Mouse (Mus musculus): ENCODE results near the gene Fam53b. TPM values are rescaled to one million over a fixed set of nuclear protein-coding genes. Genes with fewer than 3 reads are reported as not detected.

The Fam53b gene
- polyA plus RNA-seq, 1 experiment from 2014 or later, result 11.9 TPM

- Histone ChIP-seq H3K36me3 (ENCODE audit: control insufficient read depth, insufficient read depth, low read length) (no peaks in the 10 kb centered on the region), H3K4me3 (ENCODE audit: low read depth, low read length) (no peak overlapping the region), H3K9ac (ENCODE audit: low read depth, low read length) (no peak overlapping the region), H3K4me2 (no peak overlapping the region), H3K4me1 (ENCODE audit: control insufficient read depth, insufficient read depth, low read length) (peaks cover 33% of the 10 kb centered on the region), H3K27me3 (ENCODE audit: control insufficient read depth, insufficient read depth, low read length) (no peaks in the 10 kb centered on the region), H3K27ac (ENCODE audit: low read depth, low read length) (no peak overlapping the region), H3K9me3 (replicated peaks; ENCODE audit: control insufficient read depth, low read length) (no peaks in the 10 kb centered on the region)
- 78% methylated on average over 13 of the region's 13 CpGs for WGBS (ENCODE audit: insufficient replicate concordance)
- no peak for ATAC-seq (replicated peaks; ENCODE audit: insufficient number of reproducible peaks, low FRiP score, low TSS enrichment)
These were observed 87.4 kb downstream of the Fam53b start for GRCm38 (mm10) chr7:132726106-132726861.

DNA sequence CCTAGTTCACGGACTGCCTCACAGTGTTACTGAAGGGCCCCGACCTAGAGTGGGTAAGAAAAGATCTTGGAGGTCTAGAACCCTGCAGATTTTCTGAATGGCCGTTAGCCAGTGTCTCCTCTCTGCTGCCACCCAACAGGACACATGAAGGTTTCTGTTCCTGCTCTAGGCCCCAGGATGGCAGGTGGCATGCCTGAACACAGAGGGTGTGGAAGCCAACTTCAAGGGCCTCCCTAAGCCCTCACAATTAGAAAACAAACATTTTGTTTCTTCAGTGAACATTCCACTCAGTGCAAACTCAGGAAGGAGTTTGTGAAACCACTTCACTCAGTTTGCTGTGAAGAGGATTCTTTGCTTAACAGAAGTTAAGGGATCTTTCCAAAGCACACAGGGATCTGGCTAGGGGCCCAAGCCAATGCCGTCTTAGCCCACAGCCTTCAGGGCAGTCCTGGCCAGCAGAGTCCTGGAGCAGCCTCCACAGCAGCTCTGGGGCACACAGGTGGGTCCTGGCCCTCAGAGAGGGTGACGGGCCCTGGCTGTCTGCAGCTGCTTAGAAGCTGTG lies 89.1 kb downstream of the Fam53b start:
- Histone ChIP-seq H3K27ac (ENCODE audit: low read depth, low read length) (no peak overlapping the region), H3K4me3 (ENCODE audit: low read depth, low read length) (no peak overlapping the region), H3K27me3 (ENCODE audit: control insufficient read depth, insufficient read depth, low read length) (no peaks in the 10 kb centered on the region), H3K9me3 (replicated peaks; ENCODE audit: control insufficient read depth, low read length) (no peaks in the 10 kb centered on the region), H3K4me2 (no peak overlapping the region), H3K4me1 (ENCODE audit: control insufficient read depth, insufficient read depth, low read length) (peaks cover 33% of the 10 kb centered on the region), H3K9ac (ENCODE audit: low read depth, low read length) (no peak overlapping the region), H3K36me3 (ENCODE audit: control insufficient read depth, insufficient read depth, low read length) (no peaks in the 10 kb centered on the region)
- WGBS (ENCODE audit: insufficient replicate concordance), result 74% methylated on average over 5 of the region's 5 CpGs
- ATAC-seq (replicated peaks; ENCODE audit: insufficient number of reproducible peaks, low FRiP score, low TSS enrichment), result no peak

DNA sequence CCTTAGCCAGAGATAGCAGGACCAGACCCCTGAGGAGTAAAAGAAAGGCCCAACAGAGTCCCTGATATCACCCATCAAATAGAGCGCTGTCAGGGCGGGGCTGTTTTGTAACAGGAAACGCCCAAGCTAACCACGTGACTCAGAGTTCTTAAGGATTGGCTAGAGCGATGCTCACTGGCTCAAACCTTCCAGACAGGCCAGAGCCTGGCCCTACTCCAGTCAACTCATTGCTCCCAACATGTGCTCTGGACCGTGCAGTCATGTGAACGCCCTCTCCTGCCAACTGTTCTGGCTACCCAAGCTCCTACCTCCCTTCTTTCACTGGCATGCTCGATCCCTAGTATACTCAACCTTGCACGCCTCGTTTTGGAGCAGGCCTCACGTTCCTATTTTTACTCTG lies 89.8 kb downstream of the Fam53b start:
- no peak overlapping the region for H3K9ac ChIP-seq (ENCODE audit: low read depth, low read length)
- peak; percentile 58; the same call in 1 of the 2 replicates for ATAC-seq (replicated peaks; ENCODE audit: insufficient number of reproducible peaks, low FRiP score, low TSS enrichment)
- H3K4me3 ChIP-seq (ENCODE audit: low read depth, low read length), result no peak overlapping the region
- H3K36me3 ChIP-seq (ENCODE audit: control insufficient read depth, insufficient read depth, low read length), result no peaks in the 10 kb centered on the region
- H3K4me1 ChIP-seq (ENCODE audit: control insufficient read depth, insufficient read depth, low read length), result peaks cover 31% of the 10 kb centered on the region
- no peaks in the 10 kb centered on the region for H3K27me3 ChIP-seq (ENCODE audit: control insufficient read depth, insufficient read depth, low read length)
- H3K9me3 ChIP-seq (replicated peaks; ENCODE audit: control insufficient read depth, low read length), result no peaks in the 10 kb centered on the region
- no peak overlapping the region for H3K4me2 ChIP-seq
- WGBS (ENCODE audit: insufficient replicate concordance), result 73% methylated on average over 11 of the region's 11 CpGs
- H3K27ac ChIP-seq (ENCODE audit: low read depth, low read length), result no peak overlapping the region

- no peaks in the 10 kb centered on the region for H3K9me3 ChIP-seq (replicated peaks; ENCODE audit: control insufficient read depth, low read length)
- no peaks in the 10 kb centered on the region for H3K36me3 ChIP-seq (ENCODE audit: control insufficient read depth, insufficient read depth, low read length)
- no peak overlapping the region for H3K27ac ChIP-seq (ENCODE audit: low read depth, low read length)
- H3K4me2 ChIP-seq, result no peak overlapping the region
- 80% methylated on average over 12 of the region's 12 CpGs for WGBS (ENCODE audit: insufficient replicate concordance)
- no peak for ATAC-seq (replicated peaks; ENCODE audit: insufficient number of reproducible peaks, low FRiP score, low TSS enrichment)
- H3K27me3 ChIP-seq (ENCODE audit: control insufficient read depth, insufficient read depth, low read length), result no peaks in the 10 kb centered on the region
- no peak overlapping the region for H3K9ac ChIP-seq (ENCODE audit: low read depth, low read length)
- no peak overlapping the region for H3K4me3 ChIP-seq (ENCODE audit: low read depth, low read length)
- H3K4me1 ChIP-seq (ENCODE audit: control insufficient read depth, insufficient read depth, low read length), result peaks cover 20% of the 10 kb centered on the region
These were observed 91.0 kb downstream of the Fam53b start for GRCm38 (mm10) chr7:132722401-132723370.

DNA sequence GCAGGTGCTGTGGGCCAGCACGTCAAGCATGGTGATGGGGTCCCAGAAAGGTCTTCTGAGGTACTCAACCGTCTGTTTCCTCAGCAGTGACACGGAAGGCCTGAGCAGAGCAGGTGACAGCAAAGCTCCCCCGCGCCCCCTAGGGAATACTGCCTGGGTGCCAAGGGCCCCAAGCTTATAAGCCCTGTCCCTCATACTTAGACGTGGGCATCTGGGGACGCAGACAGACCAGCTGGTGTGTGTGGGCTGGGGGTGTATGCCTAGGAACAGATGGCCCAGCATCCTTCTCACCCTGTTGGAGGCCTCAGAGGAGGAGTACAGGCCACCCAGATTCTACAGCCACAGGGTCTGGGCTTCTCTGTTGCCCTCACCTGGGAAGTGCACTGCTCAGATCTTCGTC lies 93.1 kb downstream of the Fam53b start:
- no peak overlapping the region for H3K4me3 ChIP-seq (ENCODE audit: low read depth, low read length)
- 86% methylated on average over 8 of the region's 8 CpGs for WGBS (ENCODE audit: insufficient replicate concordance)
- H3K9ac ChIP-seq (ENCODE audit: low read depth, low read length), result no peak overlapping the region
- H3K27ac ChIP-seq (ENCODE audit: low read depth, low read length), result no peak overlapping the region
- no peaks in the 10 kb centered on the region for H3K9me3 ChIP-seq (replicated peaks; ENCODE audit: control insufficient read depth, low read length)
- H3K36me3 ChIP-seq (ENCODE audit: control insufficient read depth, insufficient read depth, low read length), result no peaks in the 10 kb centered on the region; the same call in 1 of the 2 replicates
- ATAC-seq (replicated peaks; ENCODE audit: insufficient number of reproducible peaks, low FRiP score, low TSS enrichment), result no peak
- no peak overlapping the region for H3K4me2 ChIP-seq
- peaks cover 19% of the 10 kb centered on the region for H3K4me1 ChIP-seq (ENCODE audit: control insufficient read depth, insufficient read depth, low read length)
- H3K27me3 ChIP-seq (ENCODE audit: control insufficient read depth, insufficient read depth, low read length), result no peaks in the 10 kb centered on the region

- H3K4me1 ChIP-seq (ENCODE audit: control insufficient read depth, insufficient read depth, low read length), result peaks cover 25% of the 10 kb centered on the region
- no peak overlapping the region for H3K4me2 ChIP-seq
- H3K27me3 ChIP-seq (ENCODE audit: control insufficient read depth, insufficient read depth, low read length), result no peaks in the 10 kb centered on the region
- WGBS (ENCODE audit: insufficient replicate concordance), result 83% methylated on average over 4 of the region's 4 CpGs
- no peak for ATAC-seq (replicated peaks; ENCODE audit: insufficient number of reproducible peaks, low FRiP score, low TSS enrichment)
- H3K9me3 ChIP-seq (replicated peaks; ENCODE audit: control insufficient read depth, low read length), result no peaks in the 10 kb centered on the region
- no peak overlapping the region for H3K27ac ChIP-seq (ENCODE audit: low read depth, low read length)
- H3K4me3 ChIP-seq (ENCODE audit: low read depth, low read length), result no peak overlapping the region
- no peak overlapping the region for H3K9ac ChIP-seq (ENCODE audit: low read depth, low read length)
- no peaks in the 10 kb centered on the region; the same call in 1 of the 2 replicates for H3K36me3 ChIP-seq (ENCODE audit: control insufficient read depth, insufficient read depth, low read length)
These were observed 94.1 kb downstream of the Fam53b start for GRCm38 (mm10) chr7:132719570-132719969.

GRCm38 (mm10) chr7:132715259-132715658 lies 98.4 kb downstream of the Fam53b start:
- Histone ChIP-seq H3K27ac (ENCODE audit: low read depth, low read length) (peak overlapping the region; percentile 97), H3K36me3 (ENCODE audit: control insufficient read depth, insufficient read depth, low read length) (no peaks in the 10 kb centered on the region; the same call in 1 of the 2 replicates), H3K4me1 (ENCODE audit: control insufficient read depth, insufficient read depth, low read length) (peaks cover 42% of the 10 kb centered on the region), H3K27me3 (ENCODE audit: control insufficient read depth, insufficient read depth, low read length) (no peaks in the 10 kb centered on the region), H3K9ac (ENCODE audit: low read depth, low read length) (peak overlapping the region; percentile 39; the same call in 1 of the 2 replicates), H3K9me3 (replicated peaks; ENCODE audit: control insufficient read depth, low read length) (no peaks in the 10 kb centered on the region), H3K4me3 (ENCODE audit: low read depth, low read length) (no peak overlapping the region), H3K4me2 (no peak overlapping the region)
- ATAC-seq (replicated peaks; ENCODE audit: insufficient number of reproducible peaks, low FRiP score, low TSS enrichment), result no peak
- 88% methylated on average over 4 of the region's 4 CpGs for WGBS (ENCODE audit: insufficient replicate concordance)

DNA sequence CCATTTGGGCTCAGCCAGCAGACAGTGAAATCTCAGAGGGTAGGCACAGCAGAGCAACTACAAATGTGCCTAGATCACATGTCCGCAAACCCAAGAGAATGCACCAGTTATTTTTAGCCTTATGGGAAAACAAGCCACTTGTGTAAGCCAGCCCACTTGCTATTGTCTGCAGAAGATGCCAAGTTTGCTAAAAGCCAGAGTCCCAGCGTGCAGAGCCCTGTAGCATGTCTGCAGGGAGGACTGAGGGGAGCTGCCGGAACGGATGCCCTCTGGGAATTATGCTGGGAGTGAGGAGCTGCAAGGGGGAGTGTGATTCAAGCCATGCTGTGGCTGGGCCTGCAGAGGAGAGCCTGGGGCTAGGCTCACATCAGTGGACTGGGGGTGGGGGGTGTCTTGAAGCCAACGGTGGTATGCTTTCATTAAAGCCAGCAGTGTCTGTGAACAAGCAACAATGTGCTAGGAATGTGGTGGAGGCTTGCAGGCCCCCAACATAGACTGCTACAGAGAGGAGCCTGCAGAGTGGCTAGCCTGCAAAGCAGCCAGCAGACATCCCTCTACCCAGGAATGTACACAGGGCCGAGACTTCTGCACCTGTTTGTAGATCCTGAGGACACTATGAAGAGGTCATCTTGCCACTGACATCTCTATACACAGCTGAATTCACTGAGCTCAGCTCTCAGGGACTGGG lies 99.3 kb downstream of the Fam53b start:
- H3K36me3 ChIP-seq (ENCODE audit: control insufficient read depth, insufficient read depth, low read length), result no peaks in the 10 kb centered on the region; the same call in 1 of the 2 replicates
- peaks cover 42% of the 10 kb centered on the region for H3K4me1 ChIP-seq (ENCODE audit: control insufficient read depth, insufficient read depth, low read length)
- 0 out of 2 replicates have a peak overlapping the region, but pooled peaks have one; percentile 1 for H3K4me2 ChIP-seq
- peak overlapping the region; percentile 97 for H3K27ac ChIP-seq (ENCODE audit: low read depth, low read length)
- peak; percentile 55 for ATAC-seq (replicated peaks; ENCODE audit: insufficient number of reproducible peaks, low FRiP score, low TSS enrichment)
- WGBS (ENCODE audit: insufficient replicate concordance), result 19% methylated on average over 6 of the region's 6 CpGs
- no peaks in the 10 kb centered on the region for H3K9me3 ChIP-seq (replicated peaks; ENCODE audit: control insufficient read depth, low read length)
- no peaks in the 10 kb centered on the region for H3K27me3 ChIP-seq (ENCODE audit: control insufficient read depth, insufficient read depth, low read length)
- no peak overlapping the region for H3K4me3 ChIP-seq (ENCODE audit: low read depth, low read length)
- peak overlapping the region; percentile 39; the same call in 1 of the 2 replicates for H3K9ac ChIP-seq (ENCODE audit: low read depth, low read length)
